Mouse (Mus musculus) neural tube, embryonic 14.5 days (tissue): Measurements from ENCODE around the gene Abcc3. TPM values are rescaled to one million over a fixed set of nuclear protein-coding genes. Genes with fewer than 3 reads are reported as not detected.

ENCODE experiments used
- ATAC-seq: fragments of 200-750 bp; cut with Nextera tagmentation; 2 replicates; pipeline ENCODE4 v1.8.0; 2017; ENCODE audit warnings: low read depth, mild to moderate bottlenecking, moderate TSS enrichment, moderate library complexity
- H3K27ac ChIP-seq: fragments of 300-500 bp; sonication (generic); 2 replicates; pipeline ENCODE4 v1.5.1; 2014; ENCODE audit warnings: low read depth, mild to moderate bottlenecking, control low read depth, low read length, moderate library complexity, mixed read lengths
- H3K27me3 ChIP-seq: fragments of 300-500 bp; sonication (generic); 2 replicates; pipeline ENCODE4 v1.6.1; 2014; ENCODE audit warnings: low read length; ENCODE audit not compliant: control insufficient read depth, insufficient read depth
- H3K36me3 ChIP-seq: fragments of 300-500 bp; sonication (generic); 2 replicates; pipeline ENCODE4 v1.6.1; 2014; ENCODE audit warnings: low read length, mixed read lengths; ENCODE audit not compliant: control insufficient read depth, insufficient read depth
- H3K4me1 ChIP-seq: fragments of 300-500 bp; sonication (generic); 2 replicates; pipeline ENCODE4 v1.6.1; 2014; ENCODE audit warnings: low read length; ENCODE audit not compliant: control insufficient read depth, insufficient read depth
- H3K4me2 ChIP-seq: fragments of 300-500 bp; sonication (generic); 2 replicates; pipeline ENCODE4 v1.6.1; 2014; ENCODE audit warnings: mild to moderate bottlenecking, low read depth, low read length, control low read depth
- H3K4me3 ChIP-seq: fragments of 300-500 bp; sonication (generic); 2 replicates; pipeline ENCODE4 v1.5.1; 2014; ENCODE audit warnings: low read depth, low read length, control low read depth, mixed read lengths
- H3K9ac ChIP-seq: fragments of 300-500 bp; sonication (generic); replicated peaks from 2 replicates; pipeline ENCODE4 v1.6.1; 2014; ENCODE audit warnings: low read depth, mild to moderate bottlenecking, control low read depth, low read length, mixed read lengths
- H3K9me3 ChIP-seq: fragments of 300-500 bp; sonication (generic); 2 replicates; pipeline ENCODE4 v1.6.1; 2016; ENCODE audit warnings: low read length; ENCODE audit not compliant: control insufficient read depth
- WGBS: fragments of 180-500 bp; shearing (Covaris S2); extraction: QIAGEN DNeasy Blood & Tissue Kit; methylation state at CpG from one replicate; pipeline ENCODE4 v1.1.7; 2014; 5-methylcytosine and 5-hydroxymethylcytosine counted together
- polyA plus RNA-seq: library from polyadenylated mRNA; unstranded; fragments of >200 nt; fragmentation: Nextera tagmentation; extraction: Ambion mirVana; gene quantifications from 2 replicates; pipeline ENCODE4 v1.2.1, GENCODE M21; 2014

Abcc3 gene
- polyA plus RNA-seq, 1 experiment from 2014 or later = 1.4 TPM

DNA sequence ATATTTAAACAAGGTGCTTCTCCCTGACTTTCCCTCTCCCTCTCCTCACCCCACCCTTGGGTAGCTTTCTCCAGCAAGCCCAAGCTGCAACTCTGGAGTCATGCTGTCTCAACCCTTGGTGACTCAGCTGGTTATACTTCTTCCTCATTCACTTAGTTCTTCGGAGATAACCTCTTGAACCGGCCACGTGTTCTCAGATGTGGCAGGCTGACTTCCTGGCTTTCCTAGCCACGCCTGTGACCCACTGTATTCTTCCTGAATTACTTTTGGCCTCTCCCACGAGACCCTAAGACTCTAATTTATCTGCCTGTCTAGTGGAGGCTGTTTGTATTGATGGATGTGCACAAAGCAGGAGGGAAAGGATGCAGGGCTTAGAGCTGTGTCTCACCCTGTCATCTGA, 22.0 kb downstream of the Abcc3 start:
- ATAC-seq = no peak
- H3K9me3 ChIP-seq = no peaks in the 10 kb centered on the region
- WGBS = 30% methylated on average over 5 of the region's 5 CpGs
- no peaks in the 10 kb centered on the region for H3K4me1 ChIP-seq
- no peak overlapping the region for H3K27ac ChIP-seq
- no peak overlapping the region for H3K4me3 ChIP-seq
- H3K36me3 ChIP-seq = no peaks in the 10 kb centered on the region
- H3K4me2 ChIP-seq = no peak overlapping the region
- H3K27me3 ChIP-seq = no peaks in the 10 kb centered on the region
- no peak overlapping the region for H3K9ac ChIP-seq

DNA sequence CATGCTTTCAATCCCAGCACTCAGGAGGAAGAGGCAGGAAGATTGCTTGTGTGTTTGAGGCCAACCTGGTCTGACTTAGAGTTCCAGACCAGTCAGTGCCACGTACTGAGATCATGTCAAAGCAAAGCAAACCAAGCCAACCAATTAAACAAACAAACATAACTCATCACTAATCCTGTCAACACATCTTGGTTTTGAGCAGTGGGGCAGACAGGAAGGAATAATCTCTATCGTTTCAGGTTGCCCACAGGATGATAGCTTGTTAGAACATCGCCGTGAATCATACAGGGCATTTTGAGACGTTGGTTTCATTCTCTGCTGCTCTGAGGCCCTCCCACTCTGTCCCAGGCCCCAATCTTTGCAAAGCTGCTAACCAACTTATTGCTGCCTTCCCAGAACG, 22.8 kb downstream of the Abcc3 start:
- H3K9ac ChIP-seq = no peak overlapping the region
- no peaks in the 10 kb centered on the region for H3K4me1 ChIP-seq
- no peaks in the 10 kb centered on the region for H3K27me3 ChIP-seq
- ATAC-seq = no peak
- H3K36me3 ChIP-seq = no peaks in the 10 kb centered on the region
- H3K27ac ChIP-seq = no peak overlapping the region
- no peak overlapping the region for H3K4me3 ChIP-seq
- 84% methylated on average over 6 of the region's 6 CpGs for WGBS
- H3K9me3 ChIP-seq = no peaks in the 10 kb centered on the region
- H3K4me2 ChIP-seq = no peak overlapping the region

DNA sequence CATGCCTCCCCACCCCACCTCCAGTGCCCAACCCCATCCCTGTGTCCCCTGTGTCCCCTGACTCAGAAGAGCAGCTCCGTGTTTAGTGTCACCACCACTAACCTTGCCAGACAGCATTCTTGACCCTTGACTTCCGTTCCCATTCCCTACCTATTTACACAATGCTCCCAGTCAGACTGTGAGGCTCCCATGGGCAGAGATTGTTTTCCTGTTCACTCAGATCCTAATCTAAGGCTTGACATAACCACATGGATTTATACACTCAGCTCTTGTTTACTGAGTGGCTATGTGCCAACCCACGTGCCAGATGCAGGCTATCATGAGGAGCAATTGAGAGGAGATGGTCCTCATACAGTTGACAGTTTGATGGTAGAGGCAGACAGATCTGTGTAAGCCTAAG, 27.5 kb downstream of the Abcc3 start:
- Histone ChIP-seq H3K9me3 (no peaks in the 10 kb centered on the region), H3K9ac (no peak overlapping the region), H3K27me3 (no peaks in the 10 kb centered on the region), H3K4me1 (no peaks in the 10 kb centered on the region), H3K36me3 (no peaks in the 10 kb centered on the region), H3K4me3 (no peak overlapping the region), H3K27ac (no peak overlapping the region), H3K4me2 (no peak overlapping the region)
- no peak for ATAC-seq
- WGBS = 71% methylated on average over 3 of the region's 3 CpGs

DNA sequence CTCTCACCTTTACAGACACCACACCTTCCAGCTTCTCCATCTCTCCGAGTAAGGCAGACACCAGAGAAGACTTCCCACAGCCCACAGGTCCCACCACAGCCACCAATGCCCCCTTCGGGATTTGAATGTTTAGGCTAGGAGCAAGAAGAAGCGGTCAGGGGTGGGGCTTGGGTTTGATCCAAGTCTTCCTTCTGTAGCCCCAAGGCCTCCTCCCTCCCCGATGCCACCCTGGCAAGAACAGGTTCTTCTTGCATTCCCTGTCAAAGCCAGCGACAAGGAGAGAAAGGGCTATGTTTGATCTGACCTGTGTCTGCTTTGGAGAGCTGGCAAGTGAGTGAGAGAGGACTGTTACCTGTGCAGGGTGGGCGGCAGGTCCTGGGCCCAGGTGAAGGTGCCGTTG, 29.1 kb downstream of the Abcc3 start:
- no peaks in the 10 kb centered on the region for H3K36me3 ChIP-seq
- H3K27ac ChIP-seq = no peak overlapping the region
- no peak overlapping the region for H3K9ac ChIP-seq
- no peak overlapping the region for H3K4me2 ChIP-seq
- WGBS = 88% methylated on average over 7 of the region's 7 CpGs
- H3K27me3 ChIP-seq = no peaks in the 10 kb centered on the region
- H3K4me1 ChIP-seq = no peaks in the 10 kb centered on the region
- H3K4me3 ChIP-seq = no peak overlapping the region
- ATAC-seq = no peak
- H3K9me3 ChIP-seq = no peaks in the 10 kb centered on the region

DNA sequence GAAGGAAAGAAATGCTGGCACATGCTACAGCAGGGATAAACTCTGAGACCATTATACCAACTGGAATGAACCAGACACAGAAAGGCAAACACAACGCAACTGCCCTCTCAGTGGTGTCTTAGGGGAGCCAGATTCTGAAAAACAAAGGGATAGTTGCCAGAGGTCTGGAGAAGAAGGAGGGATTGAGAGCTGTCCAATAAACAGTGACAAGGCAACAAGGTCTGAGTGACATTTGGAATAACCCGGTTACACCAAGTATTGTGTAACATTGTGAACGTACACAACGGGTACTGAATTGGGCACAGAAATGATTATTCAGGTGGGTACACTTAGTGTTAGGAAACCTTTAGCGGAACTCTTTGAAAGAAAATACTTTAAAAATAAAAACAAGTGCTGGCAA, 30.7 kb downstream of the Abcc3 start:
- Histone ChIP-seq H3K4me1 (no peaks in the 10 kb centered on the region), H3K27me3 (no peaks in the 10 kb centered on the region), H3K9me3 (no peaks in the 10 kb centered on the region), H3K9ac (no peak overlapping the region), H3K27ac (no peak overlapping the region), H3K36me3 (no peaks in the 10 kb centered on the region), H3K4me3 (no peak overlapping the region), H3K4me2 (no peak overlapping the region)
- 94% methylated on average over 5 of the region's 5 CpGs for WGBS
- no peak for ATAC-seq

DNA sequence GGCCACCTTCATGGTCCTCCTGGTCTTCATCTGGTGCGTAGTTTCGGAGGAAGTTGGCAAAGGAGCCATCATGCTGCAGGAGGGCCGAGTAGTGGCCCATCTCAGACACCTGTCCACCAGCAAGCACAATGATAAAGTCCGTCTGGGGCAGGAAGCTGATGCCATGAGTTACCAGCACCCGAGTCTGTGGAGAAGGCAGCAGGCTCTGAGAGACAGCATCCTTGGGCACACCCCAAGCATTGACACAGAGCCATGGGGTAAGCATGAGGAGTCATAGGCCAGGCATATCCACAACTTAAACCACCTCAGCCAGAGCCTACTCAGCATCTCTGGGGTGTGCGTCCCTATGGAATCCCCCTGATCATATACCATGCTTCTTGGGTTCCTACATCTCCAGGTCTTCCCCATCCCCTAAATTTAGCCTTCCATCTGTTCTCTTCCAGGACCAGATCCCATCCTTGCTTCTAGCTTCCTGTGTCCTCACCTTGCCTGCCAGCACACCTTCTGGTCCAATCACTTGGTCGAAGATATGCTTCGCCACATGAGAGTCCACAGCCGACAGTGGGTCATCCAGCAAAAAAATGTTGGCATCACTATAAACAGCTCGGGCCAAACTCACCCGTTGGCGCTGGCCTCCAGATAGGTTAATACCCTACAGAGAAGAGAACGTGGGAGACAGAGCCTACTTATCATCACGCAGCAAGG, 31.5 kb downstream of the Abcc3 start:
- no peaks in the 10 kb centered on the region for H3K27me3 ChIP-seq
- H3K4me1 ChIP-seq = no peaks in the 10 kb centered on the region
- H3K36me3 ChIP-seq = no peaks in the 10 kb centered on the region
- no peaks in the 10 kb centered on the region for H3K9me3 ChIP-seq
- H3K4me2 ChIP-seq = no peak overlapping the region
- H3K9ac ChIP-seq = no peak overlapping the region
- H3K4me3 ChIP-seq = no peak overlapping the region
- no peak overlapping the region for H3K27ac ChIP-seq
- no peak for ATAC-seq
- WGBS = 92% methylated on average over 14 of the region's 14 CpGs

DNA sequence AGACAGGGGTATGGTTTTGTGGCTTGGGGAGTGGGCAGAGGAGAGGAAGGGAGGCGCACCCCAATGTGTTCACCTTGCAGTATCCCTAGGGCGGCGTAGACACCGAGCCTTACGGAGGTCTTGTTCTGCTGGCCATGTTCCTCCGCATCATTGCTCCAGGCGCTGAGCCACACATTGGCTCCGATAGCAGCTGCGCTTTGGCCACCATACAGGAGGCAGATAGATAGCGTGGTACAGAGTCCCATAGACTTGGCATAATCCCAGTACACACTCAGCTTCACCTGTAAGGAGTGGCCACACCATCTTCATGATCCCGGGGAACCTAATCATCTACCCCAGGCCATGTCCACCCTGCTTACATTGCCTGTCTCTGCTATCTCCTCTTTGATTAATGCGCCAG, 33.6 kb downstream of the Abcc3 start:
- no peak for ATAC-seq
- no peak overlapping the region for H3K9ac ChIP-seq
- 95% methylated on average over 12 of the region's 12 CpGs for WGBS

DNA sequence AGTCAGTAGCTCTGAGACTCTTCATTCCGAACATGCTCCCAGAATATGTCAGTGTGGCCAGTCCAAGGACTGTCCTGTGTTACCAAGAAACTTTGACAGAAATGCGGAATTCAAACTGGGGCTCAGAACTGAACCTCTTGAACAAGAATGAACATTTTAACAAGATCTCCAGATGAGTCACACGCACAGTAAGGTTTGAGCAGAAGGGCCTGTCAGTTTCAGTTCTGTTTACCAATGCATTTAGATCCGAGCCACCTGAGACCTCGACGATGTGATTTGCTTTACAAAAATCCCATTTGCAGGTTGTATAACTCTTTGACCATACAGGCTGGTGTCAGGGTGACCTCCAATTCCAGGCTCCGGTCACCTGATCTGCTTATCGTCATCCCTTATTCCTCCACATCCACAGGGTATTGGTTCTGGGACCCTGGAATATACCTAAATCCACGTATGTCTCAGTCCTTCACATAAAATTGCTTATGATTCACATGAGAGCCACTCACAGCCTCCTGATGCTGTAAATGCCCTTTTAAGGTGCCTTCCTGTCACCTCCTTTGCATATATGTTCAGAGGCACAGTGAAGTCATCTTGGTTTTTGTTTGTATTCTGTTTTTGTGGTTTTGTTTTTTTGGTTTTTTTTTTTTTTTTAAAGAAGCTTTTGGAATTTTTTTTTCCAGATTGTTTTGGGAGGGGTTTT, 37.1 kb downstream of the Abcc3 start:
- no peak overlapping the region for H3K4me2 ChIP-seq
- no peak overlapping the region for H3K27ac ChIP-seq
- H3K9me3 ChIP-seq = no peaks in the 10 kb centered on the region
- H3K36me3 ChIP-seq = no peaks in the 10 kb centered on the region
- 80% methylated on average over 9 of the region's 9 CpGs for WGBS
- no peak overlapping the region for H3K4me3 ChIP-seq
- no peak overlapping the region for H3K9ac ChIP-seq
- no peak for ATAC-seq
- no peaks in the 10 kb centered on the region for H3K27me3 ChIP-seq
- no peaks in the 10 kb centered on the region for H3K4me1 ChIP-seq

More for the DNA sequence above, 33.6 kb downstream of the Abcc3 start:
- no peak overlapping the region for H3K4me3 ChIP-seq
- no peaks in the 10 kb centered on the region for H3K9me3 ChIP-seq
- H3K4me1 ChIP-seq = no peaks in the 10 kb centered on the region
- no peaks in the 10 kb centered on the region for H3K27me3 ChIP-seq
- H3K27ac ChIP-seq = no peak overlapping the region
- no peaks in the 10 kb centered on the region for H3K36me3 ChIP-seq
- H3K4me2 ChIP-seq = no peak overlapping the region

DNA sequence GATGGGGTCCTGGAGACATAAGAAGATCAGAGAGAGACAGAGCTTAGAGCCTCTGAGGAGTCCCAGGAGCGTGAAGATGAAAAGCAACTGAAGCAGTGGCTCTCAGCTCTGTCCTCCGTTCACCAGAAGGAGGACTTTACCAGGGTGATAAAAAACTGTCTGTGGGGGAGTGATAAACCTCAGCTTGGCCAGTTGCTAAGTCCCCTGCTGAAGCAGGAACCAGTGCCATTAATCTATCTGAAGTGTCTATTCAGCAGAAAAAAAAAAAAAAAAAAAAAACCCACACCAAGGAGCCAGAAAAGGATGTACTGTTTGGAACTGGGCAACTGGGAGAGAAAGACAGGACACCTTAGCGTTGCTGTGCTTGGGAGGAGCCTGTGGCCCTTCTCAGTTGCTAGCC, 41.7 kb downstream of the Abcc3 start:
- Histone ChIP-seq H3K9ac (no peak overlapping the region), H3K36me3 (no peaks in the 10 kb centered on the region), H3K4me1 (no peaks in the 10 kb centered on the region), H3K27ac (no peak overlapping the region), H3K4me2 (no peak overlapping the region), H3K27me3 (no peaks in the 10 kb centered on the region), H3K4me3 (no peak overlapping the region), H3K9me3 (no peaks in the 10 kb centered on the region)
- no peak for ATAC-seq
- WGBS = 21% methylated on average over 3 of the region's 3 CpGs
